Mouse (Mus musculus): ENCODE data around the gene Srsf1. TPM values are rescaled to one million over a fixed set of nuclear protein-coding genes. Genes with fewer than 3 reads are reported as not detected.
A peak's percentile ranks its signal among the peaks of the same experiment; 100 is the strongest.

Gene Srsf1
- polyA plus RNA-seq (2015; fragmentation: Nextera tagmentation; extraction: Ambion mirVana), result 158 and 185 TPM in 2 replicates

GRCm38 (mm10) chr11:88046944-88047794 lies at the start of gene Srsf1:
Gene Srsf1, plus strand, starts transcription at chr11:88047373.
- ATAC-seq (replicated peaks; ENCODE audit: extremely low read depth, insufficient read depth, low FRiP score), result peak; percentile 93
- peak within 1 kb of the TSS; percentile 100 for H3K9ac ChIP-seq (ENCODE audit: low read length)
- peaks cover 13% of the 10 kb centered on the region for H3K36me3 ChIP-seq (ENCODE audit: control insufficient read depth, insufficient read depth)

GRCm38 (mm10) chr11:87999751-88000150 lies 47.4 kb upstream of the Srsf1 start:
- no peak for ATAC-seq (replicated peaks; ENCODE audit: extremely low read depth, insufficient read depth, low FRiP score)
- H3K4me2 ChIP-seq (ENCODE audit: low read depth, low read length), result no peak overlapping the region
- WGBS, result 84% methylated on average over 5 of the region's 5 CpGs

More at GRCm38 (mm10) chr11:88046944-88047794, at the start of gene Srsf1:
- under 1% methylated on average over 60 of the region's 60 CpGs for WGBS
- H3K27me3 ChIP-seq (ENCODE audit: control insufficient read depth, insufficient read depth, low read length), result no peaks in the 10 kb centered on the region
- H3K27ac ChIP-seq (ENCODE audit: low read length), result peak within 1 kb of the TSS; percentile 100
- no peaks in the 10 kb centered on the region for H3K9me3 ChIP-seq (replicated peaks; ENCODE audit: control insufficient read depth, low read length)
- H3K4me1 ChIP-seq (ENCODE audit: control insufficient read depth, insufficient read depth, low read length), result peaks cover 27% of the 10 kb centered on the region
- H3K4me2 ChIP-seq (ENCODE audit: low read depth, low read length), result peak within 1 kb of the TSS; percentile 91
- peak within 1 kb of the TSS; percentile 94 for H3K4me3 ChIP-seq (ENCODE audit: low read length)

GRCm38 (mm10) chr11:88002738-88003137 lies 44.4 kb upstream of the Srsf1 start:
- no peaks in the 10 kb centered on the region for H3K4me1 ChIP-seq (ENCODE audit: control insufficient read depth, insufficient read depth, low read length)
- no peak for ATAC-seq (replicated peaks; ENCODE audit: extremely low read depth, insufficient read depth, low FRiP score)
- H3K36me3 ChIP-seq (ENCODE audit: control insufficient read depth, insufficient read depth), result no peaks in the 10 kb centered on the region
- no peaks in the 10 kb centered on the region for H3K9me3 ChIP-seq (replicated peaks; ENCODE audit: control insufficient read depth, low read length)
- no peak overlapping the region for H3K9ac ChIP-seq (ENCODE audit: low read length)
- H3K27me3 ChIP-seq (ENCODE audit: control insufficient read depth, insufficient read depth, low read length), result no peaks in the 10 kb centered on the region
- no peak overlapping the region for H3K27ac ChIP-seq (ENCODE audit: low read length)
- no peak overlapping the region for H3K4me2 ChIP-seq (ENCODE audit: low read depth, low read length)
- 42% methylated on average over 4 of the region's 4 CpGs for WGBS
- no peak overlapping the region for H3K4me3 ChIP-seq (ENCODE audit: low read length)

More at GRCm38 (mm10) chr11:87999751-88000150, 47.4 kb upstream of the Srsf1 start:
- Histone ChIP-seq H3K36me3 (ENCODE audit: control insufficient read depth, insufficient read depth) (no peaks in the 10 kb centered on the region), H3K9me3 (replicated peaks; ENCODE audit: control insufficient read depth, low read length) (no peaks in the 10 kb centered on the region), H3K27me3 (ENCODE audit: control insufficient read depth, insufficient read depth, low read length) (no peaks in the 10 kb centered on the region), H3K27ac (ENCODE audit: low read length) (no peak overlapping the region), H3K9ac (ENCODE audit: low read length) (no peak overlapping the region), H3K4me3 (ENCODE audit: low read length) (no peak overlapping the region), H3K4me1 (ENCODE audit: control insufficient read depth, insufficient read depth, low read length) (no peaks in the 10 kb centered on the region)

- no peak overlapping the region for H3K4me2 ChIP-seq (ENCODE audit: low read depth, low read length)
- no peaks in the 10 kb centered on the region for H3K9me3 ChIP-seq (replicated peaks; ENCODE audit: control insufficient read depth, low read length)
- H3K9ac ChIP-seq (ENCODE audit: low read length), result no peak overlapping the region
- 57% methylated on average over 2 of the region's 2 CpGs for WGBS
- no peaks in the 10 kb centered on the region for H3K36me3 ChIP-seq (ENCODE audit: control insufficient read depth, insufficient read depth)
- H3K4me1 ChIP-seq (ENCODE audit: control insufficient read depth, insufficient read depth, low read length), result 0 out of 2 replicates have a peak, but pooled peaks cover 1% of the 10 kb centered on the region
- H3K27me3 ChIP-seq (ENCODE audit: control insufficient read depth, insufficient read depth, low read length), result no peaks in the 10 kb centered on the region
- ATAC-seq (replicated peaks; ENCODE audit: extremely low read depth, insufficient read depth, low FRiP score), result no peak
- H3K27ac ChIP-seq (ENCODE audit: low read length), result no peak overlapping the region
- H3K4me3 ChIP-seq (ENCODE audit: low read length), result no peak overlapping the region
These were observed 43.0 kb upstream of the Srsf1 start for GRCm38 (mm10) chr11:88004123-88004522.

- 30% methylated on average over 1 of the region's 1 CpGs for WGBS
These were observed 38.5 kb upstream of the Srsf1 start for GRCm38 (mm10) chr11:88008641-88009040.

DNA sequence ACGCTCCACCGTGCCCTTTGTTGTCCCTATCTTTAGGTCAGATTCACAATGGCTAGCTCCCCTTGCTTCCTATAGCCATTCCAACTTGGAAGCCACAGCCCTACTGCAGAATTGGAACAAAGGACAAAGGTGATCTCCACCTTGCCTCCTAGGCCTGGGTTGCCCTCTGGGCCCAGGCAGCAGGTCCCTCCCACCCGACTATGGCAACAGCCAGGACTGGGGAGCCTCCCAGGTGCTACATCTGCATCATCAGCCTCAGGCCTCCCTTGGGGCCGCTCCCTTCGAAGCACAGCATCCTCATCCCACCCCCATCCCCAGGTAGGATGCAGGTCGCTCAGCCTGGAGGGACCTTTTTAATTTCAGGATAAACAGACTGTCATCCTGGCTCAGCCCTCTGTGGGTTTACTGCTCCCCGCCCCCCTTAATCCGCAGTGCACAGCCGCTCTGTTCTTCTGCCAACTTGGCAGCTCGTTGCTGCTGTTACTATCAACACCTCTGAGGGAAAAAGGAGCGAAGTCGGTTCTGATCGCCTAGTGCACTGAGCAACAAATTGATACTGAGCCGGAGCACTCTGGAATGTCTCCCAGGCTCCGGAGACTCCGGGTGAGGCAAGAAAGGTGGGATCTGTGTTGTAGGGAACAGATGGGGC lies 37.5 kb upstream of the Srsf1 start:
- no peak overlapping the region for H3K27ac ChIP-seq (ENCODE audit: low read length)
- peak overlapping the region; percentile 31; the same call in 1 of the 2 replicates for H3K9ac ChIP-seq (ENCODE audit: low read length)
- ATAC-seq (replicated peaks; ENCODE audit: extremely low read depth, insufficient read depth, low FRiP score), result peak; percentile 86

More at GRCm38 (mm10) chr11:88008641-88009040, 38.5 kb upstream of the Srsf1 start:
- Histone ChIP-seq H3K36me3 (ENCODE audit: control insufficient read depth, insufficient read depth) (no peaks in the 10 kb centered on the region), H3K9ac (ENCODE audit: low read length) (no peak overlapping the region), H3K4me3 (ENCODE audit: low read length) (no peak overlapping the region), H3K9me3 (replicated peaks; ENCODE audit: control insufficient read depth, low read length) (no peaks in the 10 kb centered on the region), H3K27ac (ENCODE audit: low read length) (no peak overlapping the region), H3K4me2 (ENCODE audit: low read depth, low read length) (no peak overlapping the region), H3K4me1 (ENCODE audit: control insufficient read depth, insufficient read depth, low read length) (peaks cover 11% of the 10 kb centered on the region), H3K27me3 (ENCODE audit: control insufficient read depth, insufficient read depth, low read length) (no peaks in the 10 kb centered on the region)
- no peak for ATAC-seq (replicated peaks; ENCODE audit: extremely low read depth, insufficient read depth, low FRiP score)

DNA sequence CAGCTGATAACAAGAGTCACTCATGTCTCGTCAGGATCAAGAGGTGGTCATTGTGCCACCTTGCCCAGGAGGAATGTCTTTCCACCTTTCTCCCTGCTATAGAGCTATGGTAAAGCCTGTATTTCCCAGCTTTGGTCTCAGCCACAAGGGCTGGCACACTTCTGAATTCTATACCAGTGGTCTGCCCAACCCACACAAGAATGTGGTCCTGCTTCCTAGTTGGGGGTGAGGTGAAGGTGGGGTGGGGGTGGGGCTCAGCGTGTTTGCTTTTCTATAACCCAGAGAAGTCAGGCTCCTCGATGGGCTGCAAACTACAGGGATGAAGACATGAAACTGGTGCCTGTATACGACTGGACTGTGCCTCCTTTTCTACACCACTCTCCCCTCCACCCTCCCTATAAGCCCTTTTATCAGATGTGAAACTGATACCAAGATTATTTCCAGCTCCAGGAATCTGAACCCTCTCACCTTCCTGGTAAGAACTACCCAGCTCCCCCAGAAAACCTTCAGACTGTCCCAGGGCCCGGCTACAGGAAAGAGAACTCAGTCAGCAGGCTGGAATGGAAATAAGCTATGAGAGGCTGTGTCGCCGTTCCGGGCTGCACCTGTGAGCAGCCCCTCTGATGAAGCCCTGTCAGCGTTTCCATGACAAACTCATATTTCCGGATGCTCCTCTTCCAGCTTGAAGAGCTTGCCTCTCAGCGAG lies 35.8 kb upstream of the Srsf1 start:
- Histone ChIP-seq H3K9ac (ENCODE audit: low read length) (no peak overlapping the region), H3K36me3 (ENCODE audit: control insufficient read depth, insufficient read depth) (no peaks in the 10 kb centered on the region)
- no peak for ATAC-seq (replicated peaks; ENCODE audit: extremely low read depth, insufficient read depth, low FRiP score)

More for the DNA sequence above, 37.5 kb upstream of the Srsf1 start:
- Histone ChIP-seq H3K4me3 (ENCODE audit: low read length) (peak overlapping the region; percentile 34), H3K27me3 (ENCODE audit: control insufficient read depth, insufficient read depth, low read length) (no peaks in the 10 kb centered on the region), H3K4me2 (ENCODE audit: low read depth, low read length) (peak overlapping the region; percentile 58), H3K36me3 (ENCODE audit: control insufficient read depth, insufficient read depth) (no peaks in the 10 kb centered on the region), H3K9me3 (replicated peaks; ENCODE audit: control insufficient read depth, low read length) (no peaks in the 10 kb centered on the region), H3K4me1 (ENCODE audit: control insufficient read depth, insufficient read depth, low read length) (peaks cover 11% of the 10 kb centered on the region)
- WGBS, result 16% methylated on average over 16 of the region's 16 CpGs

DNA sequence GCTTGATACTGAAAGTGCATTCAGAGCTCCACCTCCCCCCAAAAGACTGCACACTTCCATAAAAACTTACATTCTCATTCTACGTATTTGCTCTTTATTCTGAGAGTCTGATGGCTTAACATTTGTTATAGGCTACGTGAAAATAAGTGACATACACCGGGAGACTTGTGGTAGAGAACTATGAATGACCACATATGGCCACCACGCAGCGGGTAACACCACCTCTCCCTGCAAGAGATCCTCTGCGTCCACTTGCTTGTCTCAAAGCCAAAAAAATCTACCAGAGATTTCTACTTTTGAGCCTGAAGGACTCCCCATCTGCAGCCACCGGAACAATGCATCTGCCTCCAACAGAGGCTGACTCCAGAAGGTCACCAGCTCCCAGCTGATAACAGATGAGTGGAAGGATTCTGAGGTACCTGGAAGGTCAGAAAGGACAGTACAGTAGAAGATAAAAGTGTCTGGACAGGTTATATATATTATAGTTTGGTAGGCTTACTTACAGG lies 35.2 kb upstream of the Srsf1 start:
- Histone ChIP-seq H3K9ac (ENCODE audit: low read length) (no peak overlapping the region), H3K36me3 (ENCODE audit: control insufficient read depth, insufficient read depth) (no peaks in the 10 kb centered on the region), H3K27ac (ENCODE audit: low read length) (no peak overlapping the region), H3K4me3 (ENCODE audit: low read length) (no peak overlapping the region), H3K4me2 (ENCODE audit: low read depth, low read length) (no peak overlapping the region), H3K4me1 (ENCODE audit: control insufficient read depth, insufficient read depth, low read length) (peaks cover 11% of the 10 kb centered on the region), H3K27me3 (ENCODE audit: control insufficient read depth, insufficient read depth, low read length) (no peaks in the 10 kb centered on the region), H3K9me3 (replicated peaks; ENCODE audit: control insufficient read depth, low read length) (no peaks in the 10 kb centered on the region)
- ATAC-seq (replicated peaks; ENCODE audit: extremely low read depth, insufficient read depth, low FRiP score), result no peak
- 70% methylated on average over 7 of the region's 7 CpGs for WGBS

More for the DNA sequence above, 35.8 kb upstream of the Srsf1 start:
- Histone ChIP-seq H3K9me3 (replicated peaks; ENCODE audit: control insufficient read depth, low read length) (no peaks in the 10 kb centered on the region), H3K27me3 (ENCODE audit: control insufficient read depth, insufficient read depth, low read length) (no peaks in the 10 kb centered on the region), H3K27ac (ENCODE audit: low read length) (no peak overlapping the region), H3K4me2 (ENCODE audit: low read depth, low read length) (no peak overlapping the region), H3K4me3 (ENCODE audit: low read length) (no peak overlapping the region), H3K4me1 (ENCODE audit: control insufficient read depth, insufficient read depth, low read length) (peaks cover 11% of the 10 kb centered on the region)
- WGBS, result 55% methylated on average over 11 of the region's 11 CpGs

Data from heart, embryonic 16.5 days (tissue).